Mouse (Mus musculus) cerebellum, postnatal 36 days (tissue): ENCODE data around the gene Gm3233.
"Not testable (repeated sequence)": the region's sequence is repeated elsewhere in the genome, so short reads cannot be mapped to it uniquely, and the experiment has no call there.

Source experiments
- DNase-seq, 2 experiments: peaks; one replicate each; pipeline ENCODE4 v3.0.0; 2021 to 2022; ENCODE audit warnings: mixed read lengths in 2 of 2

The Gm3233 gene

DNA sequence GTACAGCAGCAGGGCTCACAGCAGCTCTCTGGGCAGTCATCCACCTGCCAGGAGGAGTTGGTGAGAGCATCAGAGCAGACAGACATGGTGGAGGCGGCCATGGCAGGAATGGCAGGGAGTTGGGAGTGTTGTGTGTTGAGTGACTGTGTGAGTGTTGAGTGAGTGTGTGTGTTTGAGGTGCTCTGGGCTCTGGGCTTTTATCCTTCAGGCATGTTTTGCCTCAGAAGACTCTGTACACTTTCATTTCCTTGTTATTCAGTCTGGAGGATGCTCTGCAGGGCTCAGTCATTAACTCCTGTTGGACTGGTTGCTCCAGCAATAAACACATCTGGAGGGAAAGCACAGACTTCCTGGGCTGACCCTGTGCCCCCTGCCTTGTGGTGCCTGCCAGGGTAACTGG is at the start of gene Gm3233:
Gene Gm3233, minus strand, starts transcription at position 101 of the 400 bp plus-strand sequence.
- DNase-seq: not testable (repeated sequence)

DNA sequence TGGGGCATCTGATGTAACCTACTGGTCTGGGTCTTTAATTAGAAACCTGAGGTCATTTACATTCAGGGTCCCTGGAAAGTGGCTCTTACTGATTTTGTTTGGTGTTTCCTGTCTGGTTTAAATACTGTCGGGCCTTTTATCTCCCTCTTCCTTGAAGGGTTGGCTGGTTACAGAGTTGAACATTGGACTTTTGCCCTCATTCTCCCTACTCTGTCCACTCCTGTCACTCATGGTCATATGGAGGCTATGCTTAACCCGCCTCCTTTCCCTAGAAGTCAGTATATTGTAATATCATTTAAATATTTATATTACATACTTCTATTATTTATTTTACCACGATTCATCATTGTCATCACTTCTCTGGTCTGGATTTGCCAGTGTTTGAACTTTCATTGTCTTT is 44.6 kb upstream of the Gm3233 start:
- DNase-seq: no peak

- no peak for DNase-seq
Observed at GRCm38 (mm10) chr10:77798921-77799508, 39.5 kb upstream of the Gm3233 start, which contains the start of gene Gm19668. Gene Gm19668, minus strand, starts transcription at chr10:77799133.

DNA sequence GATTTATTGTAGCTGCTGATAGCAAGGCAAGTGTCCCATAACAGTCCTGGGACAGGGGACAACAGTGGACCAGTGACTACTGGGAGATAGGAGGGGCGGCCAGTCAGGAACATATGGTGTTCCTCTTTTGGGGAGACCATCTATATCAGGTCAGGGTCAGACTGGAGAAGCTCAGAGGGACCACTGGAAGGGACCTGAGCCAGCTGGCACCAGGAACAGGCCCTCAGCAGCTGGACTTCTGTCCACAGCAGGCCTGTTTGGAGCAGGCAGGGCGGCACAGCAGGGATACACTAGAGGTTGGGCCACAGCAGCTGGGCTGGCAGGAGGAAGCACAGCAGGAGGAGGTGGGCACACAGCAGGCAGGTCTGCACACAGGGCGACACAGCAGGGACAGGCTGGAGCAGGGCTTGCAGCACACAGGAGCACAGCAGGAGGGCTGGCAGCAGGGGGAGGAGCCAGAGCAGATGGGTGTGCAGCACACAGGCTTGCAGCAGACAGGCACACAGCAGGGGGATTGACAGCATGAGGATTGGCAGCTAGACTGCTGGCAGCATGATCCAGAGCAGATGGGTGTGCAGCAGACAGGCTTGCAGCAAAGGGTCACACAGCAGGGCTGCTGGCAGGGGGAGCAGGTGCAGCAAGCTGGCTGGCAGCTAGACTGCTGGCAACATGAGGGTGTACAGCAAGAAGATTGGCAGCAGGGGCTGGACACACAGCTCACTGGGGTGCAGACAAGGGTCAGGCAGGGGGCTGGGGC is 38.9 kb upstream of the Gm3233 start:
- DNase-seq: peak in 1 of 2 experiments; percentile 14

DNA sequence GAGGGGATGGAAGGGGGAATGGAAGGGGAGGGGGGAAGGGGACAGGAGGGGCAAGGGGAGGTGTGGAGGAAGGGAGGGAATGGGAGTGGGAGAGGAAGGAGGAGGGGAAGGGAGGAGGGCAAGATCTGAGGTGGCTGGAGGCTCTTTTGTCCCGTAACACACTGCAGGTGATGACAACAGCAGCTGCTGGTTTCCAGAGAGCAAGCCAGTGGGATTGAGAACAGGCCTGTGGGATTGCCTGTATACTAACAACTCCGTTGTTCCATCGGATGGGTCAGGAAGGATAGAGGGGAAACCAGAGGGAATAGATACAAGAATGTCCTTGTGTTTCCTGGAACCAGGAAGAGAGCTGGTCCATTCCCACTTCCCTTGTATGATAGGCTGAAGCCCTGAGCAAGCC is 38.2 kb upstream of the Gm3233 start:
- DNase-seq: no peak

GRCm38 (mm10) chr10:77794976-77795375 is 35.5 kb upstream of the Gm3233 start, which contains the start of gene Gm9639:
Gene Gm9639, minus strand, starts transcription at chr10:77795076.
- no peak for DNase-seq

- DNase-seq: no peak
Observed at GRCm38 (mm10) chr10:77788621-77789020, 29.1 kb upstream of the Gm3233 start.

- not testable (repeated sequence) for DNase-seq
Observed at GRCm38 (mm10) chr10:77787876-77788275, 28.4 kb upstream of the Gm3233 start, which contains the start of gene Gm7137. Gene Gm7137, minus strand, starts transcription at chr10:77788200.

- not testable (repeated sequence) for DNase-seq
Observed at GRCm38 (mm10) chr10:77783396-77783795, 23.9 kb upstream of the Gm3233 start.

GRCm38 (mm10) chr10:77782442-77782841 is 23.0 kb upstream of the Gm3233 start, which contains the start of gene Gm3250:
Gene Gm3250, minus strand, starts transcription at chr10:77782542.
- DNase-seq: not testable (repeated sequence)

GRCm38 (mm10) chr10:77776844-77777243 is 17.4 kb upstream of the Gm3233 start, which contains the start of gene Gm7138:
Gene Gm7138, minus strand, starts transcription at chr10:77776944.
- not testable (repeated sequence) for DNase-seq

- not testable (repeated sequence) for DNase-seq
Observed at GRCm38 (mm10) chr10:77772142-77772541, 12.7 kb upstream of the Gm3233 start.

DNA sequence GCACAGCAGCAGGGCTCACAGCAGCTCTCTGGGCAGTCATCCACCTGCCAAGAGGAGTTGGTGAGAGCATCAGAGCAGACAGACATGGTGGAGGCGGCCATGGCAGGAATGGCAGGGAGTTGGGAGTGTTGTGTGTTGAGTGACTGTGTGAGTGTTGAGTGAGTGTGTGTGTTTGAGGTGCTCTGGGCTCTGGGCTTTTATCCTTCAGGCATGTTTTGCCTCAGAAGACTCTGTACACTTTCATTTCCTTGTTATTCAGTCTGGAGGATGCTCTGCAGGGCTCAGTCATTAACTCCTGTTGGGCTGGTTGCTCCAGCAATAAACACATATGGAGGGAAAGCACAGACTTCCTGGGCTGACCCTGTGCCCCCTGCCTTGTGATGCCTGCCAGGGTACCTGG is 11.7 kb upstream of the Gm3233 start, which contains the start of gene Gm3238:
Gene Gm3238, minus strand, starts transcription at position 101 of the 400 bp plus-strand sequence.
- DNase-seq: not testable (repeated sequence)

- no peak for DNase-seq
Observed at GRCm38 (mm10) chr10:77769727-77770126, 10.2 kb upstream of the Gm3233 start.

GRCm38 (mm10) chr10:77753448-77753847 is 6.0 kb downstream of the Gm3233 start:
- DNase-seq: no peak

DNA sequence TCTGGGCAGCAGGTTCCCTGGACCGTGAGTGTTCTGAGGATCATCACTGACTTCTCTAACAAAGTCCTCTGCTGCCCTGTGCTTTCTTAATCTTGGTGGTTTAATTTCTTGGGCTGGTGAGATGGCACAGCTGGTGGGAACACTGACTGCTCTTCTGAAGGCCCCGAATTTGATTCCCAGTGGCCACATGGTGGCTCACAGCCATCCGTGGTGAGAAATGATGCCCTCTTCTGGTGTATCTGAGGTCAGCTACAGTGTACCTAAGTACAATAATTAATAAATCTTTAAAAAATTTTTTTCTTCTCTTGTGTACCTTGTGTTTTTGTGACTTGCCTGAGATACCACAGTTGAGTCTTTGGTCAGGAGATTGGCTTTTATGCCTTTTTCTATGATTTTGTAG is 7.2 kb downstream of the Gm3233 start:
- DNase-seq: not testable (repeated sequence)

GRCm38 (mm10) chr10:77751254-77751653 is 8.2 kb downstream of the Gm3233 start, which contains the start of gene Gm9736:
Gene Gm9736, minus strand, starts transcription at chr10:77751354.
- not testable (repeated sequence) for DNase-seq

GRCm38 (mm10) chr10:77750686-77751085 is 8.8 kb downstream of the Gm3233 start:
- DNase-seq: peak; percentile 8 to 12

GRCm38 (mm10) chr10:77741924-77742688 is 17.4 kb downstream of the Gm3233 start, which contains the start of gene Gm18596:
Gene Gm18596, minus strand, starts transcription at chr10:77742638.
- DNase-seq: peak in 1 of 2 experiments; percentile 8

DNA sequence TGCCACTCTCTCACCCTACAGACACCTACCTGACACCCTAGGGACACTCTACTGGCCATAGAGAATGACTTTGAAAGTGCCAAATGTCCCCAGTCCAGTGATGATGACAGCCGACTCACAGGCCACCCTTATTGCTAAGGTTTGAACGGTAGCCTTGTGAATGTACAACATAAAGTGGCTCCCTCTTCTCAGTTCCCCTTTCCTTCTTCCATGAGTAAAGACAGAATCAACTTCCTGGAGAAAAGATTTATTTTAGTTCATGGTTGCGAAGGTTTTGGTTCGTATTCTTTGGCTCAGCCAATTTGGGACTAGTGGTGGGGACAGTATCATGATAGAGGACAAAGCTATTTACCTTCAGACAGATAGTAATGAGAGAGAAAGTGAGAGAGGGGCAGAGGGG is 20.6 kb downstream of the Gm3233 start:
- no peak for DNase-seq

DNA sequence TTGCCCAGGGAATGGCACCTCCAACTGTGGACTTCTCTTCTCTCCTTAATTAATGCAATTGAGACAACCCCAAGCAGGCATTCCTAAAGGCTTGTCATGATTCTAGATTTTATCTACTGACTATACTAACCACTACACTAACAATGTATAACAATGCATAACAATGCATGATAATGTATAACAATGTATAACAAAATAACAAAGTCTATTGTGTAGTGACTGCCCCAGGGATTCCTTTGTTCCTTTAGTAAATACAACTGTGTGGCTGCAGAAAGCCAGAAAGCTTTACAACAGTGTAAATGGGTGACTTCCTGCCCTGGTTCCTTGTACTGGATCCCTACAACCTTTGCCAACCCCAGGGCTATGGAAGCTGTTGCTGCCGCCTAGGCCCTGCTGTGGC is 23.6 kb downstream of the Gm3233 start:
- no peak for DNase-seq

DNA sequence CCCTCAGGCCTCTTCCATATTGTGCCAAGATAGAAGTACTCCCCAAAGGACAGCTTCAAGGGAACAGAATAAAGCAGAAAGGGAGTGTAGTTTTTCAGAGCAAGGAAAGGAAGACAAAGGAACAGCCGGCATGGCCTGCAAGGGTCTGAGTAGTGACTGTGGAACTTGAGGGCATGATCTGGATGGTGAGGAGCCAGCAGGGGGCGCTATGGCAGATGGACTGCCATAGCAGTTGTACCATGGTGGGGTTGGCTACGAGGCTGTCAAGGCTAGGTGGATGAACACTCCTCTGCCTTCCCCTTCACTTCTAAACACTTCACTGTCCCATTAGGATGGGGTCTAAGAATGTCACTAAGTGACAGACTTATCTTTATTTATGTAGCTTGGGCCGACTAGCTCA is 30.2 kb downstream of the Gm3233 start:
- DNase-seq: no peak

DNA sequence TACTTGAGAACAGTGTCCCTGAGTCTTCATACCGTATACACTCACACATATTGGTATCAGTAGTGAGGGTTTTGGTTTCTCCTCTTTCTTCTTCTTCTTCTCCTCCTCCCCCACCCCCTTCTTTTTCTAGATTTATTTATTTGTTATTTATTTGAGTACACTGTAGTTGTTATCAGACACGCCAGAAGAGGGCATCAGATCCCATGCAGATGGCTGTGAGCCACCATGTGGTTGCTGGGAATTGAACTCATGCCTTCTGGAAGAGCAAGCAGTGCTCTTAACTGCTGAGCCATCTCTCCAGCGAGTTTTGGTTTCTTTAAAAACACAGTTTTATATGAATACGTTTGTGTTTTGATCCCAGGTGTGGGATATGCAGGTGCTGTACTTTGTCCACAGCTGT is 31.2 kb downstream of the Gm3233 start:
- DNase-seq: no peak
